Mouse (Mus musculus): ENCODE results near the gene Tram2. TPM values are rescaled to one million over a fixed set of nuclear protein-coding genes. Genes with fewer than 3 reads are reported as not detected.
A peak's percentile ranks its signal among the peaks of the same experiment; 100 is the strongest.

Gene Tram2
- polyA plus RNA-seq, 1 experiment from 2014 or later: 7.5 TPM

DNA sequence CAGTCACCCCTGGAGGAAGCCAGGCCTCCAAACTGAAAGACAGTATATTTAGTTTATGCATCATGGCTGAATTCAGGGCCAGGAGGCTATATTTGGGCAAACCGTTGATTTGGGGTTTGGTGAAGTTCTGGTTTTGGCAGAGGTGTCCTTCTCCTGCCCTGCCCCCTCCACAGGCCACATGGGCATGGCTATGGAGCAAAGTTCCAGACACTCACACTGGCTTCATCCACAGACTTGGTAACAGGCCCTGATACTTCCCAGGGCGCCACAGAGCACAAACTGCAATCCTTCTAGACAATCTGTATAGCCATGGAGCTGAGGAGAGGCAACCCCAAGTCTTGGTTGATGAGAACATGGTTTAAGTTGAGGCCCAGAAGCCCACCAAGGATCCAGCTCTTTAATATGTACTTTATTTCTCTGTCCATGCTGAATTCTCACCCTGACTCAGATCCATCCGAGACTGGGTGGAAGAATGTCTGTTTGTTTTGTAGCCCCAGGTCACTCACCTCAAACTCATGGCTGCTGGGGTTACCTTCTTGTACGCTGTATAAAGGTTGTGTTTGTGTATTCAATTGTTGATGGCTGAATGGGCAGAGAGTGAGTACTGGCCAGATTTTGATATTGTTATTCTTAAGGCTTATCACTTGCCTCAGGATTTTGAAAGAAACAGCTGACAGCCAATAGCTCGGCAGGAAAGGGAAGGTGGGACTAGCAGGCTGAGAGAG is 19.5 kb downstream of the Tram2 start:
- peaks cover 43% of the 10 kb centered on the region for H3K36me3 ChIP-seq (replicated peaks)
- no peaks in the 10 kb centered on the region for H3K9me3 ChIP-seq
- no peak overlapping the region for H3K27ac ChIP-seq (replicated peaks)
- H3K4me3 ChIP-seq: no peak overlapping the region
- no peaks in the 10 kb centered on the region for H3K4me1 ChIP-seq
- no peaks in the 10 kb centered on the region for H3K27me3 ChIP-seq (replicated peaks; ENCODE audit: low read depth, poor library complexity, severe bottlenecking)
- 85% methylated on average over 5 of the region's 5 CpGs for WGBS
- no peak for DNase-seq (ENCODE audit: low spot score)

GRCm38 (mm10) chr1:21053009-21053408 is 26.0 kb downstream of the Tram2 start:
- WGBS: 62% methylated on average over 9 of the region's 9 CpGs
- no peaks in the 10 kb centered on the region for H3K9me3 ChIP-seq
- H3K27me3 ChIP-seq (replicated peaks; ENCODE audit: low read depth, poor library complexity, severe bottlenecking): no peaks in the 10 kb centered on the region
- no peak for DNase-seq (ENCODE audit: low spot score)
- H3K4me1 ChIP-seq: peaks cover 25% of the 10 kb centered on the region
- H3K36me3 ChIP-seq (replicated peaks): peaks cover 15% of the 10 kb centered on the region
- 0 out of 2 replicates have a peak overlapping the region, but pooled peaks have one; percentile 20 for H3K27ac ChIP-seq (replicated peaks)
- no peak overlapping the region for H3K4me3 ChIP-seq

DNA sequence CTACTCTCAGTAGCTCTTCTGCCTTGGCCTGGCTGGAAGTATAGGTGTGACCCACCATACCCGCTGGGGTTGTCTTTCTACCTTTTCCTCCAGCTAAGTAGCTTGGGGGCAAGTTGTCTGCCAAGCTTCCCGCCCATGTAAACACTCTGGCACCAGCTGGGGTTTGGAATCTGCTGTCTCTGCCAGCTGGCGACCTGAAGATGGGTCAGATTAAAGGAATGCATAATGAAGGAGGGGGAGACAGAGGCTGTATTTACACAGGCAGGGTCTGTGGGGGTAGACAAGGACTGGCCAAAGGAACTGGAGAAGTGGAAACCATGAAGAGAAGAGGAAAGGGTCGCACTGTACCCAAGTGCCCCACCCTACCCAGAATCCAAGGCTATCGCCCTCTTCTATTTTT is 26.4 kb downstream of the Tram2 start:
- H3K27ac ChIP-seq (replicated peaks): no peak overlapping the region
- H3K4me3 ChIP-seq: no peak overlapping the region
- peaks cover 13% of the 10 kb centered on the region for H3K36me3 ChIP-seq (replicated peaks)
- no peaks in the 10 kb centered on the region for H3K9me3 ChIP-seq
- no peak for DNase-seq (ENCODE audit: low spot score)
- H3K4me1 ChIP-seq: peaks cover 25% of the 10 kb centered on the region
- WGBS: 44% methylated on average over 5 of the region's 5 CpGs
- no peaks in the 10 kb centered on the region for H3K27me3 ChIP-seq (replicated peaks; ENCODE audit: low read depth, poor library complexity, severe bottlenecking)

GRCm38 (mm10) chr1:21052132-21052545 is 26.9 kb downstream of the Tram2 start:
- Histone ChIP-seq H3K9me3 (no peaks in the 10 kb centered on the region), H3K27ac (replicated peaks) (no peak overlapping the region; the same call in 1 of the 2 replicates), H3K36me3 (replicated peaks) (peaks cover 13% of the 10 kb centered on the region), H3K27me3 (replicated peaks; ENCODE audit: low read depth, poor library complexity, severe bottlenecking) (no peaks in the 10 kb centered on the region), H3K4me1 (peaks cover 25% of the 10 kb centered on the region), H3K4me3 (no peak overlapping the region)
- no peak for DNase-seq (ENCODE audit: low spot score)
- 63% methylated on average over 5 of the region's 5 CpGs for WGBS

DNA sequence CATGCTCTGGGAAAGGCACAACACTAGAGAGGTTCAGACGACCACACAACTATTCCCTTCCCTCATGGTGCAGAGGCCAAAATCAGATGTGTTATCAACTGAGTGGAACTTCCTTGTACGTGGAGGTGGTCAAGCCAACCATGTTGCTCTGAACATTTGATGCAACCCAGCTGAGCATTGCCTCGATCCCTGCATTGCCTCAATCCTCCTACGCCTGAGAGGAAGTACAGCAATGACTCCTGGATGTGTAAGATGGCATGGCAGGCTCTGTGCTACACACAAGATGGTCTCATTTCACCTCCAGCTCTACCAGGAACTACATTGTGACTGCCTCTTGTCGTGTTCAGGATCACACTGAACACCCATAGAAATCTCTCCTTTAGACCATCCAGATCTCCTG is 30.0 kb downstream of the Tram2 start:
- no peak overlapping the region for H3K27ac ChIP-seq (replicated peaks)
- no peak for DNase-seq (ENCODE audit: low spot score)
- H3K4me3 ChIP-seq: no peak overlapping the region
- H3K4me1 ChIP-seq: peaks cover 33% of the 10 kb centered on the region
- WGBS: 89% methylated on average over 5 of the region's 5 CpGs
- H3K36me3 ChIP-seq (replicated peaks): peaks cover 6% of the 10 kb centered on the region; the same call in 1 of the 2 replicates
- no peaks in the 10 kb centered on the region for H3K9me3 ChIP-seq
- H3K27me3 ChIP-seq (replicated peaks; ENCODE audit: low read depth, poor library complexity, severe bottlenecking): no peaks in the 10 kb centered on the region

- WGBS: 91% methylated on average over 8 of the region's 8 CpGs
- no peaks in the 10 kb centered on the region for H3K9me3 ChIP-seq
- H3K36me3 ChIP-seq (replicated peaks): peaks cover 6% of the 10 kb centered on the region; the same call in 1 of the 2 replicates
- DNase-seq (ENCODE audit: low spot score): no peak
- H3K27ac ChIP-seq (replicated peaks): no peak overlapping the region
- no peak overlapping the region for H3K4me3 ChIP-seq
- H3K27me3 ChIP-seq (replicated peaks; ENCODE audit: low read depth, poor library complexity, severe bottlenecking): no peaks in the 10 kb centered on the region
- H3K4me1 ChIP-seq: peaks cover 33% of the 10 kb centered on the region
Measured at GRCm38 (mm10) chr1:21048402-21048801, 30.6 kb downstream of the Tram2 start.

DNA sequence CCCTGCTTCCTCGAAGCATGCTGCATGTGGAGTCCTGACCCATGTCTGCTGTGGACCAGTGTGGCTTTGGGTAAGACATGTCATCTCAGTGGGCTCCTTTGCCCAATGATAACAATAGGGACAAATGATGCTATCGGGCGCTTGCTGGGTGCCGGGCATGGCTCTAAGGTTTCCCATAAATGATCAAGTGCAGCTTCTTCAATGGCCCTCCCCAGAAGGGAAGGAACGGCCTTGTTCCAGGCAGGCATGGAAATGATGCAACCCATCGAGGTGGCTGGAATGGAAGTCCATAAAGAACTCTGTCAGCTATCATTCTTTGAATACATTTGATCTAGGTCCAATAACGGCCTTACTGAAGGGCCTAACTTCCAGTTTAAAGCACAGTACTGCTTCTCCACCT is 36.6 kb downstream of the Tram2 start:
- Histone ChIP-seq H3K27me3 (replicated peaks; ENCODE audit: low read depth, poor library complexity, severe bottlenecking) (no peaks in the 10 kb centered on the region), H3K27ac (replicated peaks) (no peak overlapping the region), H3K4me3 (no peak overlapping the region), H3K36me3 (replicated peaks) (0 out of 2 replicates have a peak, but pooled peaks cover 4% of the 10 kb centered on the region), H3K4me1 (peaks cover 14% of the 10 kb centered on the region; the same call in 1 of the 2 replicates), H3K9me3 (no peaks in the 10 kb centered on the region)
- WGBS: 92% methylated on average over 7 of the region's 7 CpGs
- DNase-seq (ENCODE audit: low spot score): no peak

DNA sequence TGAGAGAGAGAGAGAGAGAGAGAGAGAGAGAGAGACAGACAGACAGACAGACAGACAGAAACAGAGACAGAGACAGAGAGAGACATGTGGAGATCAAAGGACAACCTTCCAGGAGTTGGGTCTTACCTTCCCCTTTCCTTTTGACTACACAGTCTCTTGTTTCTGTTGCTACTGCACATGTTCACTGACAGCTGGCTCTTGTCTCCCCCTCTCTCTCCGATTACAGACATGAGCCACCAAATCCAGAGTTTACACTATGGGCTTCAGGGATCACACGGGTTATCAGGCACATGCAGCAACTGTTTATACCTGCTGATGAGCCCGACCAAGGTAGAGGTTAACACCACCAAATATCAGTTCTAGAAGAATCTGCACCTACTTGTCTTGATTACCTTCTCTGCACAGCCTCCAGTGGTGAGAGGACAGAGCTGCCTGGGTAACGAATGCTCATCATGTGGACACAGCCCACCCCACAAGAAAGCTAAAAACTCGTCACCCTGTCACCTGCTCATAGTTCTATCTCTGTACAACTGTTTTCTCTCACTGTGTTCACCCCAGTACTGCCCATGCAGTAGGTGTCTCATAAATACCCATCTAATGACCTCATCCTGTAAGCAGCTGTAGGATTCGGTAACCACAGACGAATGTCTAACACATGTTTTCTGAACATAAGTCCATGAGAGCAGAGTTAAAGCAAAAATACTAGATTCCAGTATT is 38.3 kb downstream of the Tram2 start:
- Histone ChIP-seq H3K36me3 (replicated peaks) (peaks cover 11% of the 10 kb centered on the region), H3K27ac (replicated peaks) (no peak overlapping the region), H3K27me3 (replicated peaks; ENCODE audit: low read depth, poor library complexity, severe bottlenecking) (no peaks in the 10 kb centered on the region), H3K4me3 (no peak overlapping the region), H3K9me3 (no peaks in the 10 kb centered on the region), H3K4me1 (peaks cover 14% of the 10 kb centered on the region; the same call in 1 of the 2 replicates)
- 83% methylated on average over 7 of the region's 7 CpGs for WGBS
- no peak for DNase-seq (ENCODE audit: low spot score)

GRCm38 (mm10) chr1:21040173-21040572 is 38.9 kb downstream of the Tram2 start:
- Histone ChIP-seq H3K36me3 (replicated peaks) (peaks cover 12% of the 10 kb centered on the region), H3K9me3 (no peaks in the 10 kb centered on the region), H3K27ac (replicated peaks) (no peak overlapping the region), H3K4me1 (peaks cover 13% of the 10 kb centered on the region; the same call in 1 of the 2 replicates), H3K4me3 (no peak overlapping the region), H3K27me3 (replicated peaks; ENCODE audit: low read depth, poor library complexity, severe bottlenecking) (no peaks in the 10 kb centered on the region)
- DNase-seq (ENCODE audit: low spot score): no peak
- 90% methylated on average over 7 of the region's 7 CpGs for WGBS

DNA sequence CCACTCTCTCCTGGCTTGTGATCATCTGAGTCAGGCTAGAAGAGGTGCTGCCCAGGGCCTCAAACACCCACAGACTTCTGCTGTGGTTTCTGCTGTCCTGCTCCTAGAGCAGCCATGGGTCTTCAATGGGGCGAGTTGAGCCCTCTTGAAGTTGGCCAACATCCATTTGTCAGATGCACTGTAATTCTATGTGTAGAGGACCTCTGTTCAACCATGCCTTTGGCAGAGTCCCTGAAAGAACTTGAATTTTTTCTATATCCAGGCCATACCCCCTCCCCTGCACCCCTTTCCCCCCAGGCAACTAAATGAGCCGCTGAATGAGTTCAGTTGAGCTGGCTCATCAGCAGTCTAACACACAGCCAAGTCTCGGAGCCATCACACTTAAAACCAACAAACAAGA is 39.5 kb downstream of the Tram2 start:
- no peak overlapping the region for H3K27ac ChIP-seq (replicated peaks)
- 91% methylated on average over 3 of the region's 3 CpGs for WGBS
- H3K27me3 ChIP-seq (replicated peaks; ENCODE audit: low read depth, poor library complexity, severe bottlenecking): no peaks in the 10 kb centered on the region
- H3K4me3 ChIP-seq: no peak overlapping the region
- DNase-seq (ENCODE audit: low spot score): no peak
- peaks cover 7% of the 10 kb centered on the region; the same call in 1 of the 2 replicates for H3K4me1 ChIP-seq
- H3K9me3 ChIP-seq: no peaks in the 10 kb centered on the region
- H3K36me3 ChIP-seq (replicated peaks): peaks cover 17% of the 10 kb centered on the region

DNA sequence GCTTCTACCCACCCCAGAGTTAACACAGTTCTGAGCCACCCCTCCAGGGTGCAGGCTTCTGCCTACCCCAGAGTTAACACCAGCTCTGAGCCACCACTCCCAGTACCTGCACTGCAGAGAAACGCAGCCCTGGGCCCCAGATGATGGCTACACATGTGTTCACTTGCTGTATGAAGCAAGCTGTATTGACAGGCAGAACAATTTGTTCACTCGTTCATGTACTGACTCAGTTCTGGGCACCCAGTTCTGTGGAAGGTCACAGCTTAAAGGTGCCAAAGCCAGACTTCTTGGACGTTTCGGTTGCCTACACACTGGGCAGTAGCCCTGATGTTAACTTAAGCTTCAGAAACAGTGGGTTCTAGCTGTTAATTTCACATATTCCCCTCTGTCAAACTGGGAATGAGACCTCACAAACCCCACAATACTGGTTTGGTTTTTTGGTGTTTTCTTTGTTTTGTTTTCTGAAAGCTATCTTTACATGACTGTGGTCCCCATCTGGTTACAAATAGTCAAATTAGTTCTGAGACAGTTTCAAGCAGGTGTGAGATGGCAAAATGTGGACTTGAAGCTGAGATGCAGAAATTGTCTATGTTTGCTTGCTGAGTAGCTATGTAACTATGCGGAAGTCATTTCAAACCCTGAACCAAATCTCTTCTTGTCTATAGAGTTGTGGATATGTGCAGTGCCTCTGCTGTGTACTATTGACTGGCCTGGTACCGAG is 41.0 kb downstream of the Tram2 start:
- Histone ChIP-seq H3K27ac (replicated peaks) (no peak overlapping the region), H3K9me3 (no peaks in the 10 kb centered on the region), H3K4me3 (no peak overlapping the region), H3K4me1 (peaks cover 12% of the 10 kb centered on the region), H3K36me3 (replicated peaks) (peaks cover 17% of the 10 kb centered on the region), H3K27me3 (replicated peaks; ENCODE audit: low read depth, poor library complexity, severe bottlenecking) (no peaks in the 10 kb centered on the region)
- 87% methylated on average over 6 of the region's 6 CpGs for WGBS
- DNase-seq (ENCODE audit: low spot score): no peak

DNA sequence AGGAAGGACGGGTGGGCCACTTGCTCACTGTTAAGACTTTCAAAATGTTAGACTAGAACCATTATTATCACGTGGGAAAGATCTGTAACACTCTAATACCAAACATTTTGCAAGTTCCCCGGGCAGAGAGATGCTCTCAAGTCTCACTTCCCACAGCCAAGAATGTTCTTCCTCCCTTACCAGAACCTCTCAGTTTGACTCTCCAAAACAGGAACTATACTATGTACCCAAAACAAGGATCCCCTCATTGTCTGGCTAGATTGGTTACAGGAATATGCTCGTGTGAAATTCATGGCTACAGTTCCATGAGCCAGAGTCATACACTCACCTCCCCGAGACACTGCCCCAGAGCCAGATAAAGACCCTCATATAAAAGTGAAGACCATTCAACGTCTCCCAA is 43.2 kb downstream of the Tram2 start:
- 82% methylated on average over 6 of the region's 6 CpGs for WGBS
- Histone ChIP-seq H3K9me3 (no peaks in the 10 kb centered on the region), H3K27me3 (replicated peaks; ENCODE audit: low read depth, poor library complexity, severe bottlenecking) (no peaks in the 10 kb centered on the region), H3K36me3 (replicated peaks) (peaks cover 17% of the 10 kb centered on the region), H3K4me1 (peaks cover 6% of the 10 kb centered on the region), H3K4me3 (no peak overlapping the region), H3K27ac (replicated peaks) (no peak overlapping the region)
- no peak for DNase-seq (ENCODE audit: low spot score)

All from embryonic facial prominence, embryonic 10.5 days (tissue).